Mouse (Mus musculus) ovary, postnatal 14 days (tissue): ENCODE results near the gene Kcnt2.

Experiments
- DNase-seq: peaks from one replicate; pipeline ENCODE4 v3.0.0; 2022; ENCODE audit warnings: low spot score

The Kcnt2 gene

DNA sequence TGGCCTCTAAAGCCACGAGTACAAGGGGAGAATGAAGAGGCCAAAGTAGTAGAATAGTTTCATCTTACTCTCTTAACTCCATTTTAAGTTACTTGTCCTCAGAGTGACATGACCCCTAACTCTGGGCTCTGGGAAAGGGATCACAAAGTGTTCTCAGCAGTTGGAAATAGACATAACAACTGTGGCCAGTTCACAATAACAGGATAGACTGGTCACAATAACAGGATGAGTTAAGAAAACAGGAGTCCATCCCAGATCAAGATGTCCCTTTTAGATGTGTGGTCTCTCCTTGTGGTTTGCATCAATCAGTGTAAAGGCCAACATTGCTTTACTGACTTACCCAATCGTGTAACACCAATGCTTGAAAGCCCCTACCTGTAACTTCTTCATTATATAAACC is 132.8 kb downstream of the Kcnt2 start:
- DNase-seq = no peak

DNA sequence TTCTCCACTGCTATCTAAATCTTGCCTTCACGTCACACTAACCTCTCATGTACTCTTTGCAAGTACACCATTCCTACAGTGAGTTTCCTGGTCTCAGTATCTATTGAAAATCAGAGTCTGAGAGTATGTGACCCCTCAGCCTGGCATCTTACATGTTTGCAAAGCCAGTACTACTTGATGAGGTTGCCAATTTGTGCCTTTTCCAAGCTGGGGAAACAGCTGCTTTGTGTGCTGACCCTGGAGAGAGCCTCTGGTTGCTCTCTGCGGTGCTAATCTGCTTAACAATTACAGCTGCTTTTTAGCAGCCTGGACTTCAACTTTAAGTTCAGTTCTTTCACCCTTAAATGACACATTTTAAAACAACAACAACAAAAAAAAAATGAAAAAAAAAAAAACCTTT is 133.6 kb downstream of the Kcnt2 start:
- no peak for DNase-seq

DNA sequence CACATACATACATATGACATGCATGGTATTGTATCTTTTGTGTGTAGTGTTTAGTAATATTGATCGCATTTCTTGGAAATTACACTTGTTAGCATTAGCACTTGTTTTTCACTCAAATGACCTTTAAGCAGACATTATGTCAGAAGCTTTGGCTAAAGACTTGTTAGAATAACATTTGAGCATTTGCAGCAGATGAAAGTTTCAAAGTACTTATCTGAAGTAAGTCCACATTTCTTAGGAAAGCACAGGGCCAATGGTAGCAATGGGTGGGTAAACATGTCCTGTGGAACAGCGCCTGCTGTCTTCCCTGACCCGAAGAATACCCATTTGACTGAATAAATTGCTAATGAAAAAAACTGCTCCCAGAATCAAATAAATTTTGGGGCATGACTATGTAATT is 135.1 kb downstream of the Kcnt2 start:
- no peak for DNase-seq

DNA sequence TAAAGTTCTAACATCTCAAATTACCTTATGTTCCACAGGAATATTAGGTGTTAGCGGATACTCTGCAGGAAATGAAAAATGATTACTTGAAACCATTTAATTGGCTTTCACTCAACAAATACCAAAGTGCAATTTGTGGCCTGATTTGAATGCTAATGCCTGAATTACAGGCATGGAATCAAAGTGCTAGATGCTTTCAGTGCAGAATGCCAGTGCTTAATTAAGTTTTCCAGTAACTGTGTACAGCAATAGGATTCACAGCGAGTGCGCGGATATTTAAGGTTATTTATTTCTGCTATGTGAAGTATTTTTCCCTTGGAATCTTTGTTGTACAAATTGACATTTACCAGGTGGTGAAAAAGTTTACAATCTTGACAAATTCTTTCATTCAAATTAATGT is 144.3 kb downstream of the Kcnt2 start:
- DNase-seq = no peak

DNA sequence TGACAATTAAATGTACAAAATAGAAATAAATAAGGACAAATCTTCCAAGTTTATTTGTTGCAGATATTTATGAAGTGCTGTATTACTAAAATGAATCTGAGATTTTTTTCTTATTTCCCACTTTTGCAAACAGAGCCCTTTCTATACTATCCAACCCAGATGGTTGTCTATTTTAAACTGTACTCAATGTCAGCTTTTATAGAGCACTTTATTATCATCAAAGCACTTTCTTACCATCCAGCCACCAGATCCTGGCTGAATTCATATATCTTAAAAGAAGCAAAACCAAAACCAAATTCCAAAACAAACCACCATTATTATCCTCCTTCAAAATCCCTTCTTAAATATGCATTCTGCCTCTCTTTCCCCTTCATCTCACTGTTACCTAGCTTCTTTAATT is 151.8 kb downstream of the Kcnt2 start:
- no peak for DNase-seq

DNA sequence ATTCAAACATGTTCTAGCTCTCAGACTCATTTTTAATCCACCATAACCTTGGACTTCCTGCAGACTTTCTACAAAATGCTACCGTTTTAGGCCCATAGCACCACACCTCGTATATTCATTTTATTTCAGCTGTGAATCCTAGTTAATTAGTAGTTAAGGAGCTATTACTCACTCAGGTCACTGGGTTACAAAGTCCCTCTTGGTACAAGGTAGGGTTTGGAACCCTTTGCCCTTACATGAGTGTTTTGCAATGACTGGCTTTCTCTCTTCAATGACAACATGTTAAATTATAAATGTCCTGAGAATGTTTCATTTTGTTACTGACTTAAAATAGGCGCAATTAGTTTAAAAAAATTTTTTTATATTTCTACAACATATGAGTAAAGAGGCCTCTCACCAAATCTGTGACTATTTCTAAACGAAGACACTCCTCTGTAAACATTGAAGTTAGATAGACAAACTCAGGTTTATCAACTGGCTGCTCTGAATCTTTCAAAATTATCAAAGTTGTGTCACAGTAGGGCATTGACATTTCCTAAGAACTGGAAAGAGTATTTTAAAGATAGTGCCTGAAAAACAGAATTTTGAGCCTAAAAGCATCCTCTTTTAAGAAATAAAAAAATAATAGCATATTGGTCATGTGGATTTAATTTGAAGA is 160.8 kb downstream of the Kcnt2 start:
- DNase-seq = no peak

DNA sequence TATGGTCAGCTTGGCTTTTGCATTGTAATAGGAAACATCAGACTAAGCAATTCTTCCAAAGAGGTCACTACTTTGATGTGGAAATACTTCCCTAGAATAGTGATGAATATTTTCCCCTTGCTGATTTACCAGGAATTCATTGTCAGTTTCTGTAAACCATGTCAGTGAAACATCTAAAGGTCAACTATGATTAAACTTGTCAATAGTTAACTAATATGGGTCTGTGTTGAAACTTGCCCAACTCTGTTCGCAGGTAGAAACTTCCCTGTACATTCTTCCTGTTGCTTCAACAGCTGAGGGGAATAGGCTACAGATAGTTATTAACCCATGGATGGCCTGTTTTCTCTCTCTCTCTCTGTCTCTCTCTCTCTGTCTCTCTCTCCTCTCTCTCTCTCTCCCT is 169.8 kb downstream of the Kcnt2 start:
- no peak for DNase-seq

DNA sequence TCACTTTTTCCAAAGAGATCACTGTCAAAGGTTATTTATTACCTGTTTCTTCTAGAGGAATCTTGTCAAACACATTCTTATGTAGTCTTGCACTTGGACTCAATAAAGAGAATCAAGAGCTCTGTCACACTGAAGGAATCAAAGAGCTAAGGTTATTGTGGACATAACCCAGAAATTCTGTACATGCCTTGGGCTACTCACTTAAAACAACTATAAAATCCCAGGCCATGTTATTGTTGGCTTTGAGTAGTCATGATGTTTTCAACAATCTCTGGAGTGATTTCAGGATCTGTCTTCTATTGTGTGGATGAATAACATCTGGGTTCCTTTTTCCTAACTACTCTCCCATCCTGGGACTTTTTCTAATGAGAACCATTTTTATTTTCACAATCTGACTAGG is 177.0 kb downstream of the Kcnt2 start:
- DNase-seq = no peak

DNA sequence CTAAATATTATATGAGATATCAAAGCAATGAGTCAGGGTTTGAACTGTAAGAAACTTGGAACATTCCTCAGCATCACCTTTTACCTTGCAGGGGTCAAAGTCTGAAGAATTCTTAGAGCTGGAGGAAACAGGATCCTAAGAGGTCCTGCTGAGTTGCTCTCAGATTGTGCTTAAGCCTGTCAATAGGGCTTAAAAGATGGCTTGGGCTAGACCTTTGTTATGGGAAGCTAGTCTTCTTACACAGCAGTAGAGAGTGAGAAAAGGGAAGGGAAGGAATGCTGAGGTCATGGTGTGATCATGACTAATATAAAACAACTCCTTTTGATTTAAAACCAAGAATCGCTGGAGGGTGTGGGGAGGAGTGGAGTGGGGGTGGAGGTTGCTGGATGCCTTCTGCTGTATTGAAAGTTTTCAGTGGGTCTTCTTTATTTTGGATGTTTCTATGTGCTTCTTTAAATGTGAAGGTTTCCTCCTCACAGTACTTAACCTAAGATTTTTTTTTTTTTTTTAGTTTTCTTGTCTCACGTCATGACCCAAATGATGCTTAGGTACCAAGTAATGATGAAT is 183.4 kb downstream of the Kcnt2 start:
- DNase-seq = no peak

DNA sequence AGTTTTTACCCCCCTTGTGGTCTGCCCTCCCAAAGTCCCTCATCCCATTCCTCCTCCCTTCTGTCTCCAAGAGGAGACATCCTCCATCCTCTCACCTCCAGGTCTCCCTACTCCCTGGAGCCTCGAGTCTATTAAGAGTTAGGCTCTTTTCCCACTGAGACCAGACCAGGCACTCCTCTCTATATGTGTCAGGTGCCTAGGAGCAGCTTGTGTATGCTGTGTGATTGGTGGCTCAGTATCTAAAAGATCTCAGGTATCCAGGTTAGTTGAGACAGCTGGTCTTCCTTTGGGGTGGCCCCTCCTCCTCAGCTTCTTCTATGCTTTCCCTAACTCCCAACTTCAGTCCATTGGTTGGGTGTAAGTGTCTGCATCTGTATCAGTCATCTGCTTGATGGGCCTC is 186.1 kb downstream of the Kcnt2 start:
- no peak for DNase-seq

DNA sequence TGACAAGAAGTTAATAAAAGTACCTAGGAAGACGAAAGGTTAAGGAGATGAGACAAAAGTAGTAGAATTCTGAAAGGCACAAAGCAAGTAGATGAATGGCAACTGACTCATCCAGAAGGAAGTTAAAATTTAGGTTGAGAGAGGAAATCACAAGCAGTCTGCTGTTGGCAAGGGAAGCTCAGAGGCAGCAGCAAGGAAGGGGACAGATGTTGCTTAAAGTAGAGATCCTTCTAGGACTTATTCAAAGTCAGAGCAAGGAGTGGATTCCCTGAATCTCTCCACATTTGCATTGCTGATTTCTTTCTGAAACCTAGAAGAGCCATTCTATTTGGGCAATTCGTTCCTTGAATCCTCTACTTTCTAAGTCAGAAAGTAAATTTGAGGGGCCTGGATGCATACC is 188.8 kb downstream of the Kcnt2 start:
- DNase-seq = no peak

DNA sequence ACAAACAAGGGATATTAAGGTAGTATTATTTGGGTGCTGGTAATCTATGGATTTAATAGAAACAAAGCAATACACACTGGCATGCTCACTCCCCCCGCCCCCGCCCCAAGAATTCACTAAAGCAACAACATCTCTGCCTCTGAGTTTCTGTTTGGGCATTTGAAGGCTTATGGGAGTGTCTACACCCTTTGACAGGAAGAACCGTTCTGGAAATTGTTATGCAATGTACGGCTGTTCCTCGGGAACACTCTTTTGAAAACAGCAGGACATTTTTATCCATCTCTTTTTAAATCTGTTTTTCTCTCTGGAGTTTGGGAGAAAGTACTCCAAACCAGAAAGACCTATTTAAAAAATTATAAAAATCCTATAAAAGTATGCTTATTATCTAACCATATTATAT is 192.2 kb downstream of the Kcnt2 start:
- no peak for DNase-seq

DNA sequence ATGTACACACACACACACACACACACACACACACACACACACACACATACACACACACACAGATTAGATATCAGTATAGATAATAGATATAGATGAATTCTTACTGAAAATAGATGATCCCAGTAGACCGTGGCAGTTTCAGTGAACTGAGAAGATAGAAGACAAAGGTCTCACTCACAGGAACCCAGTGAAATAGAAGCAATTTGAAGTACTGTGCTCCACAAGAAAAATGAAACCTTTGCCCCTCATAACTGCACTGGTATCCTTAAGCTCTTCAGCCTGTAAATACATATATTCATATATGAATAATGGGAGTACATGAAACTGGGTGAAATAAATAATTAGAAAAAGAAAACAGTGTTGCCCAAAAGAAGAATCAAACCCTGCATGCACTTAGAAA is 197.9 kb downstream of the Kcnt2 start:
- DNase-seq = no peak

DNA sequence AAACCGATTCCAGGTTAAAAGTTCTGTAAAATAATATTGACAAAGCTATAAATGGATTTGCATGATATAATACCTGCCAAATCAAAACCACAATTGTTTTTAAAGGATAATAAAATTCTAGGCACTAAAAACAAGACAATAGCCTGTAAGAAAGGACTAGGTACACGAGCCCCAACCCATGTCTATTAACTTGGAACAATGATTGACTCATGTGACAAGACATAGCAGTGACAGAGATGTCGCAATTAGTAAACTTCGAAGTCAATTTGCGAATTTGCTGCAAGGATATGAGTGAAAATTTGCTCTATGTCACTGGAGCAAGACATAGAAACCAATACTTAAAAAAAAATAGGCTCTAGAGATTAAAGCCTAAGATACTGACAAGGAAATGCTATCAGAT is 198.4 kb downstream of the Kcnt2 start:
- no peak for DNase-seq

DNA sequence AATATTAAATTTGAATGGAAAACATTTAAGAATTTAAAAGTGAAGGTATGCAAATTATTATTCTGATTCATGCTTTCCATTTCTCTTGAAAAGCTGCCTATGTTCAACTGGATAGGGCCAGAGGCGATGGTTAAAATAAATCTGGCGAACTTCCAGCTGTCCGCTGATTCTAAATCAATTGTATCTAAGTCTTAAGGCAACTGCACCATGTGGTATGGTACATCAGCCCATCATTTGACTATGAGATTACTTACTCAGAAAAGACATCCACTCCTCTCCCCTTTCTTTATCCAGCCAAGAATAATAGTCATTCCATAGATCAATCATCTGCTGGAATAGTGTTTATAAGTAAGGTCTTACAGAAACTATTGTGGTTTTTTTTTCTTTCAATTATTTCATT is 205.5 kb downstream of the Kcnt2 start:
- DNase-seq = no peak

DNA sequence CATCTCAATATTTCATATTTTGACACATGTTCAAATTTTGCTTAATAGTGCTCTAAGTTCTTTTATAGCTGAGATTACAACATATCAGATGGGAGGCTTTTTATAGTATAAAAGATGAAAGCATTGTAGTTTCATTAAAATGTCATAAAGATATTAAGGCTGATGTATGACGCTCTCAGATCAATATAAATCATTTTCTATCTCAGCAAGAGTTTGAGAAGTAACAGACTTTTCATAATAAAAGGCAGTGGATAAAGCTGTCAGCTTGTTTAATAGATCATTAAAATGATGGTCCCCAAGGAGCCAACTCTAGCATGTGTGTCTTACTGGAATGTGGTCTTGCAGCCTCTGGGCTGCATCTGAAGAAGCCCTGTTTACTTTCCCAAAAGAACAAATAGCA is 206.0 kb downstream of the Kcnt2 start:
- no peak for DNase-seq

DNA sequence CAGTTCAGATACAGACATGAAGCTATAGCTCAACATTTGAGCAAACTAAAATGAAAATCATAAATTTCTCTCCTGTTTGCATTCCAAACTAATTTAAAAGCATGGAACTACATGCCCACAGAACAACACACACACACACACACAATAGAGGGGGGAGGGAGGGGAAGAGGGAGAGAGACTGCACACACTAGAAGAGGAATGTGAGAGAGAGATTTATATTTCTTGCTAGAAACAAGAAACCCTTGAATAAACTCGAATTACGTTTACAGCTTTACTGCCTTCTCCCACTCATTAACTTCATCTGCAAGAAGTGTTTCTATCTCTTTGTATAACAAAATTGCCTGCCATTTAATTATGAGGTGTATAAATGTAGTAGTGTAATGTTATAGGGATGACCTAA is 209.9 kb downstream of the Kcnt2 start:
- no peak for DNase-seq

DNA sequence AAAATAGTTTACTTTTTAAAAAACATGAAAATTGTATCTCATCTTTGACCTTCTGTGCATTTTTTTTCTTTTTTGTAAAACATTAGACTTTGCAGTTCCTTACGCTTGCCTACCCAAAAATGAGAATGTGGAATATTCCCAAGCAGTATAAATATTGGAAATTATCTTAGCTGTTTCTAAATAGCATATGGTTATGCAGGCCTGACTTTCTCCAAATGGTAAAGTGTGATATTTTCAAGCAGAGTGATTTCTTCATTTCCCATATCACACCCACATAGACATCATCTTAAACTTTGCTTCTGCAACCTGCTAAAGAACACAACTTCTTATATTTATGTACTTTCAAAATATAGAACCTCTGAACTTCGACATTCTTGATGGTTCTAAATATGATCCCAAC is 210.9 kb downstream of the Kcnt2 start:
- DNase-seq = no peak

DNA sequence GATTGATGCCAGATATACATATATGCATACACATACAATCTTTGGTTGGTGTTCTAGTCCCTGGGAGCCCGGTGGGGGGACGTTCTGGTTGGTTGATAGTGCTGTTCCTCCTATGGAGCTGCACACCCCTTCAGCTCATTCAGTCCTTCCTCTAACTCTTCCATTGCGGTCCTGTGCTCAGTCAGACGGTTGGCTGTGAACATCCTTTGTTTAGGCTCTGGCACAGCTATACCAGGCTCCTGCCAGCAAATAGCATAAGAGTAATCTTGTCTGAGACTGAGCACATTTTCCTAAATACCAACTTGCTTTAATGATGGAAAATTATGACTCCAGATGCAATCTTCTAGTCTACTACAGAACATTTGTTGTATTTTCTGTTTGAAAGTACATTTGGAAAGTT is 222.4 kb downstream of the Kcnt2 start:
- no peak for DNase-seq

DNA sequence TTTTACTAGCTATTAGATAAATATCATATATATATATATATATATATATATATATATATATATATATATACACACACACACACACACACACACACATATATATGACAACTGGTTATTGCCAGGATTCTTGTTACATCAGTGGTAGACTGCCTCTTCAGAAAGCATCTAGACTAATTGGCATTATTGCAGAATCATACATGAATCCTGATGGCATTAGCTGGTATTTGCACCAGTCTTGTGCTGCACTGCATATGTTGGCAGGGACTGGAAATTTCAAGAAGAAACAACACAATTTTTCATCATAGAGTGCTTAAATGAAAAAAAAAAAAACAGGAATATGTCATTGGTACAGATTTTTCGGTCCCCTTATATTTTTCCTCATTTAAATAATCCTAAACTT is 223.6 kb downstream of the Kcnt2 start:
- DNase-seq = no peak

DNA sequence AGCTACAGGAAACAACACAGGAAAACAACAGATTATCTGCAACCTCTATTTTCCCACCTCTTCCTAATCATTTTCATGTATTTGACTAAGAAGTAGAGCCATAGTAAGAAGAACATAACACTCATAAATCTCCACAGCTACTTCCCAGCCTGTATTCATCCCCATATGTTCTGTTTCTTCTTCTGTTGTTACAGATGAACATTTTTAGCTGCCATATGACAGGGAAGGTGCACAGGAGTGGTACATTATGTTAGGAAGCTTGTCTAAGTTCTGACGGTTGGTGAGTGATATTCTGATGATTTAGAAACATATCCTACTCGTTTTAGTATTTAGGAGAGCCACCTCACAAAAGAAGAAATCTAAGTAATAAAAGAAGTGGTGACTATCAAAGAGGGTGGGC is 231.0 kb downstream of the Kcnt2 start:
- DNase-seq = no peak

DNA sequence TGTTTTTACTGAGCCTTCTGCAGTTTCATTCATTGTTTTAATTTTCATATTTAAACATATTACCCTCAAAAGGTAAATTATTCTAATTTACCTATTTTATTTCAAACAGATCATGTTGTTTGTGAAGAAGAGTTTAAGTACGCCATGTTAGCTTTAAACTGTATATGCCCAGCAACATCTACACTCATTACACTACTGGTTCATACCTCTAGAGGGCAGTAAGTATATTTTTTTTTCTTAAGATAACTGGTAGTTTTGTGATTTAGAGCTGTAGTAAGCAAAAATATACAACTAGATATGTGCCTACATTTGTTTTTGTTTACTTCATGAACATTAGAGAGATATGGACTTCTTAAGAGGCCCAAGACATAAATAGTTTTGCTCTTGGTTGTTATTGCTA is 238.1 kb downstream of the Kcnt2 start:
- no peak for DNase-seq

DNA sequence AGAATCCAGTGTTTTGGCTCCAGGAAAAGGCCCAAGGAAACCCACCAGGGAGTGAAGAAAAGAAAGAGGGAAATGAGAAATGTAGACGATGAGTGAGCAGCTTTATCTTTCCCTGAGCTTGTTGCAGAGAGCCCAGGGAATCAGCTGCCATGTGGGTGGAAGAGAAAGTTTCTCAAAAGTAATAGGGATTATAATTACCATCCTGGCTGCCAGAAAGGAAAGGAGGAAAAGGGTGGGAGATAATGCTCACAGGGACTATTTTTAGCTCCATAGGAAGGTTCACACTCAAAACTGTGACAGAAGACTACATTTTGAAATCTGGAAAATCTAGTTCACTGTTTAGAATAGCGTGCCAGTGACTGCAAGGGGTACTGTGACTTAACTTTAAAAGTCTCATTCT is 243.9 kb downstream of the Kcnt2 start:
- DNase-seq = no peak

DNA sequence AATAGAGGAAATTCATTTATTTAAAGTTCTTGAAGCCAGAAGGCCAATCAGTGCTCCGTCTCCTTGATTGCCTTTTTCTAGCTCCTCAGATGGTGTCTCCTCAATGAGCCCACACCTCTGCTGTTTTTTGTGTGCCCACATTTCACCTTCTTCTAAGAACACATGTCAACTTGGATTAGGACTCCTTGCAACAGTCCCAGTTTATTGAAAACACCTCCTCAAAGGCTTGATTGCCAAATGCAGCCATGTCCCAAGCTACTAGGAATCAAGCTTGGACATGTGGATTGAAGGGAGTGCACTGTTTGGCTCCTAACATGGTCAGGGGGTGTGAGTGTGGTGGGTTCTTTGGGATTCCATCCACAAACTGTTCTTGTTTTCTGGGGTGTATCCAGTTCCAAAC is 245.4 kb downstream of the Kcnt2 start:
- DNase-seq = no peak

DNA sequence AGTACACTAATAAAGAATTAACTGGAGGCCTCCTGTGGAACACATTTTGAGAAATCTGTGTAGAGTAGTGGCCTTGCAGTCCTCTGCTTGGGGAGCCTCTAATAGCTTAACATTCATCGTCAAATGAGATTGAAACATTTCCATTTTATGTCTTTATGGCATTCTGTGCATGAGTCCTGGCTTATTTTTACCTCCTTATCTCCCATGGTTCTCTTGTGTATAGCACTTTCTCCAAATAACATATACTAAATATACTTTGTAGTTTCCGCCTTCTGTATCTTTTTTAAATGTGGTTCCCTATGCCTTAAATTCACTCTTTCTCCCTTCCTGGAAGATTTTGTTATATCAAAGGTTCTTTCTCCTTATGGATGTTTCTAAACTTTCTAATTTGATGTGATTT is 246.3 kb downstream of the Kcnt2 start:
- DNase-seq = no peak
